ENCODE assay signal across 8 mouse cellular contexts in the genomic region with DNA sequence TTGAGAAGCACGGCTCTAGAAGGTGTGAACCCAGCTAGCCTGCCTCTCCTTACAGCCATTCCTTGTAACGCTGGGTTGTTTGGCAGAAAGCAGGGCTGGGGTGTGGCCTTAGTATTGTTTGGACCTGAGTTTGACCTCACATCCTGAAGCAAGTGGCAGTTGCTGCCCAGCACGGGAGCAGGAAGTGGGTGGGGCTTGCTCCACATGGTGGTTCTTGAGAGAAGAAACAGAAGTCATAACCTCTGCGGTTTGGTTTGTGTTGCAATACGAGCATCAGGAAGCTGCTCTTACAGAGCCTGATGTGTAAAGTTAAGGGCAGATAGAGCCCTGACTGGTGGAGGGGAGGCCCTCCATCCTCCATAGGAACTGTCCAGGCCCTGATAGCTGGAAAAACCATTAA. TPM values are rescaled to one million over a fixed set of nuclear protein-coding genes. Genes with fewer than 3 reads are reported as not detected.
DNase-seq lines count a peak whose midpoint lies in the region; ATAC-seq and TF ChIP-seq lines count a peak whose summit lies in the region.

No protein-coding gene starts in this region.

- ATAC-seq in common myeloid progenitor, adult 5-6 weeks (replicated peaks; ENCODE audit: low read depth, poor library complexity, severe bottlenecking) = peak; percentile 98
- ATAC-seq in heart, postnatal 0 days (ENCODE audit: insufficient read depth, low read depth) = peak; percentile 85
- ATAC-seq in neural tube, embryonic 11.5 days (ENCODE audit: insufficient read depth, low FRiP score, low TSS enrichment) = no peak

- no peaks in the 10 kb centered on the region for H3K36me3 ChIP-seq in heart, postnatal 0 days (replicated peaks; ENCODE audit: control insufficient read depth, insufficient read depth, low read length)
- no peaks in the 10 kb centered on the region for H3K36me3 ChIP-seq in neural tube, embryonic 11.5 days (ENCODE audit: control insufficient read depth, insufficient read depth, low read length)

- no peak for TF ChIP-seq CTCF in heart, postnatal 0 days (IDR thresholded peaks at IDR 0.05; ENCODE audit: low read depth)

- no peaks in the 10 kb centered on the region for H3K4me1 ChIP-seq in heart, postnatal 0 days (ENCODE audit: control insufficient read depth, insufficient read depth)
- no peaks in the 10 kb centered on the region for H3K4me1 ChIP-seq in neural tube, embryonic 11.5 days (ENCODE audit: control insufficient read depth, insufficient read depth, low read length)

- H3K4me3 ChIP-seq in heart, postnatal 0 days (ENCODE audit: low read depth, low read length) = no peak overlapping the region
- no peak overlapping the region for H3K4me3 ChIP-seq in neural tube, embryonic 11.5 days (ENCODE audit: low read depth, low read length)

- H3K27ac ChIP-seq in heart, postnatal 0 days (ENCODE audit: low read depth) = peak overlapping the region; percentile 78
- H3K27ac ChIP-seq in neural tube, embryonic 11.5 days (ENCODE audit: low read depth, low read length) = no peak overlapping the region

- WGBS in heart, postnatal 0 days = 23% methylated on average over 5 of the region's 5 CpGs
- 22% methylated on average over 5 of the region's 5 CpGs for WGBS in neural tube, embryonic 11.5 days

- no peak overlapping the region for H3K9ac ChIP-seq in heart, postnatal 0 days (replicated peaks; ENCODE audit: low read depth, low read length)
- H3K9ac ChIP-seq in neural tube, embryonic 11.5 days (ENCODE audit: low read length) = no peak overlapping the region

- peak; percentile 61; the same call in 1 of the 2 replicates for TF ChIP-seq EP300 in heart, postnatal 0 days (IDR thresholded peaks at IDR 0.05; ENCODE audit: low read depth)

- peak; percentile 65 for DNase-seq in ovary, adult 18-20 months (ENCODE audit: low spot score)
- no peak for DNase-seq in ovary, postnatal 14 days (ENCODE audit: low spot score)
- DNase-seq in heart, postnatal 0 days (ENCODE audit: low spot score) = peak; percentile 82
- DNase-seq in liver = peak; percentile 79
- DNase-seq in neural tube, embryonic 11.5 days (ENCODE audit: low spot score) = peak; percentile 40
- no peak for DNase-seq in cerebellum, postnatal 25 days
- DNase-seq in retina, postnatal 1 day = no peak

- H3K4me2 ChIP-seq in heart, postnatal 0 days (ENCODE audit: low read depth, low read length) = no peak overlapping the region
- H3K4me2 ChIP-seq in neural tube, embryonic 11.5 days (ENCODE audit: low read depth) = no peak overlapping the region

- no peaks in the 10 kb centered on the region for H3K27me3 ChIP-seq in heart, postnatal 0 days (ENCODE audit: control insufficient read depth, insufficient read depth, low read length)
- H3K27me3 ChIP-seq in neural tube, embryonic 11.5 days (ENCODE audit: control insufficient read depth, insufficient read depth, low read length) = no peaks in the 10 kb centered on the region

- peaks cover 4% of the 10 kb centered on the region; the same call in 1 of the 2 replicates for H3K9me3 ChIP-seq in heart, postnatal 0 days (replicated peaks; ENCODE audit: control insufficient read depth, low read length)
- H3K9me3 ChIP-seq in neural tube, embryonic 11.5 days (ENCODE audit: control insufficient read depth, low read length) = no peaks in the 10 kb centered on the region

RNA-seq across cellular contexts. Expression of a gene that starts 17.8 kb away (rescaled TPM):
- total RNA-seq in common myeloid progenitor, adult 5-6 weeks (2017) = 187 and 212 TPM in 2 replicates
- total RNA-seq in heart, postnatal 0 days (2014; rRNA removed; ENCODE audit: low replicate concordance) = 47.2 and 71.9 TPM in 2 replicates
- 29.7 and 31.3 TPM in 2 replicates for polyA plus RNA-seq in heart, postnatal 0 days (2015; fragmentation: Nextera tagmentation; extraction: Ambion mirVana)
- polyA plus RNA-seq in neural tube, embryonic 11.5 days (2014; fragmentation: Nextera tagmentation; extraction: Ambion mirVana) = 155 and 159 TPM in 2 replicates

Comparison
In these comparisons a context has a peak if more than half of its experiments do, and no peak if none do; other contexts are left out.
1. DNase-seq: peak in ovary, adult 18-20 months (single experiment), heart, postnatal 0 days (single experiment), liver (single experiment) and neural tube, embryonic 11.5 days (single experiment); none in ovary, postnatal 14 days (single experiment), cerebellum, postnatal 25 days (0 of 2) and retina, postnatal 1 day (single experiment).